Mouse (Mus musculus): ENCODE results near the gene Lsr.

DNA sequence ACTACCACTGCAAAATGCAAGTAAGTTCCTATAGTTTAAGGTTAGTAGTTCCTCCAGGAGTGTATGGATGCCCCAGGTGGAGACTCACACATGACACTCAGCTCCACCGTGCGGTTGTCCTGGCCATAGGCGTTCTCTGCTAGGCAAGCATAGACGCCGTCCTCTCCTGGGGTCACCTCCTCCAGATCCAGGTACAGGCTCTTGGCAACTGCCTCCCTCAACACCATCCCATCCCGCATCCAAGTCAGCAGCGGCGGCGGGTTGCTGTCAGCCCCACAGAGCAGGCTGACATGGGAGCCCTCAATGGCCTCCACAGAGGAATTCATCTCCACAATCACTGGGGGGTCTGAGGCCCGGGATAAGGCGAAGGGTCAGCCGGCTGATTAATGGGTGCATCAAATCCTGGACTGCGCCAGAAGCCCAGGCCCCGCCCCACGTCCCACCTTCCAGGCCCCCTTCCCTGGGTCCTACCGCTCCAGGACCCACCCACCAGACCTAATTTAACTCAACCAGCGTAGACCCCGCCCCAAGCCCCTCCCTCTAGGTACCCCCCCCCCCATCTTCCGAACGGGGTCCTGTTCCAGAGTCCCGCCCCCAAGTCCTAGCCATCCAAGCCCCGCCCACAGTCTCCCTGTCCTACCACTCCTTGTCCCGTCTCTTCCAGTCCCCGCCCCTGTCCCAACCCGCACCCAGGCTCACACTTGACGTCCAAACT is 64.8 kb downstream of the Lsr start:
- no peak for TF ChIP-seq CTCF (IDR thresholded peaks at IDR 0.05; ENCODE audit: borderline replicate concordance, insufficient read depth, low read depth, low read length)
- TF ChIP-seq POLR2A (IDR thresholded peaks at IDR 0.05; ENCODE audit: borderline replicate concordance, insufficient read depth, low read length): no peak

Measured in cerebellum, adult 2 months (tissue).